Mouse (Mus musculus): ENCODE results near the gene Cyp2g1. TPM values are rescaled to one million over a fixed set of nuclear protein-coding genes. Genes with fewer than 3 reads are reported as not detected.
"Not testable (repeated sequence)": the region's sequence is repeated elsewhere in the genome, so short reads cannot be mapped to it uniquely, and the experiment has no call there.

Cyp2g1 gene
- under 1 TPM in 1 of 4 experiments, not detected in 3; 0.31 TPM for total RNA-seq (2022)

DNA sequence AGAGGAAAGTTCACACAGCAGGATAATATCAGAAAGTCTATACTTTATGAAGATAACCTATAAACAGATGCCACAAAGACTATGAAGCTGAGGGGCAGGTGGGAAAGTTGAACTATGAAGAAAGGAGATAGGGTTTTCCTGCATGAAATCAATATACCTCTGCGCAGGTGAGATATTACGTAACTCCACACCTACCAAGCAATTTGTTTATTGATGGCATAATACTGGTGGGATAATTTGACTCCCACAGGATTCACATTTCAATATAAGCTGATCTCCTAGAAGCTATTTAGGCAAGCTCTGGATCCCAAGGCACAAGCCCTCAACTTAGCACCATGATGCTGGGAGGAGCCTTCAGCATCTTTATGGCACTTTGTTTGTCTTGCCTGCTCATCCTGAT lies at the start of gene Cyp2g1:
Gene Cyp2g1, plus strand, starts transcription at position 301 of the 400 bp plus-strand sequence.
- no peak for DNase-seq

DNA sequence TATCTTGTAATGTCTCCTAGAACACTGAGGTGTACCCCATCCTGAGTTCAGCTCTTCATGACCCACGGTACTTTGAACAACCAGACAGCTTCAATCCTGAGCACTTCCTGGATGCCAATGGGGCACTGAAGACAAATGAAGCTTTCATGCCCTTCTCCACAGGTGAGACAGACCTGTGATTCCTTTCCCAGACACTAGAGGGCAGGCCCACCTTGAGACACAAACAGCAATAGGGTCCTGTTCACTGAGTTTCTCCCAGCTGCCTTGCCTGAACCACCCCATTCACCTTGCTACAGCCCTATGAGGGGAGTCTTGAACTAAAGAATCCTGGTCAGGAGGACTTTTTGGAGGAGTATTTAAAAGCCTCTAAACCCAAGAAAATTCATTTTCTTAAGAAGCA lies 41.6 kb upstream of the Cyp2g1 start:
- no peak for DNase-seq

DNA sequence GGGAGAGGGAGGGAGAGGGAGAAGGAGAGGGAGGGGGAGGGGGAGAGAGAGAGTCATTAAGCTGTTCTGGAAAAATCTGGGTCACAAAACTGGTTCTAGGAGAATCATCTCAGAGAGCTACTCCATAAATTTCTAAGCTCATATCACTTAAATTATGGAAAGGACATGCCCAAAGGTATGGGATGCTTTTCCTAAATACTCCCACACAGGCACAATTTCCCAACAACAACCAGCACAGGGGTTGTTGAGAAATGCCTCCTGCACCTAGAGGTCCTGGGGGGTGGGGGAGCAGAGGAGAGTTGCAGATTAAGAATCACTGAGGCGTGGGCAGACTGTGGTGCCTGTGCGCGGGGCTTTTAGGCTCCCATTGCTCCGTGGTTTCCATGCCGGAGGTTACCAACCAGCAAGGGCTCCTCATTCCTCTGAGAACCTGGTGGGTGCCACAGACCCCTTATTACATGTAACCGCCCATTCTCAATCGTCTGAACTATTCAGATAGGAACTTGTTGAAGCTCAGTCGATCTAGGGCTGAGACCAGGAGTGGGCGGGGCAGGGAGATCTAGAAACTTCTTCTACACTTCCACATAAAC lies 38.7 kb upstream of the Cyp2g1 start:
- DNase-seq = no peak

DNA sequence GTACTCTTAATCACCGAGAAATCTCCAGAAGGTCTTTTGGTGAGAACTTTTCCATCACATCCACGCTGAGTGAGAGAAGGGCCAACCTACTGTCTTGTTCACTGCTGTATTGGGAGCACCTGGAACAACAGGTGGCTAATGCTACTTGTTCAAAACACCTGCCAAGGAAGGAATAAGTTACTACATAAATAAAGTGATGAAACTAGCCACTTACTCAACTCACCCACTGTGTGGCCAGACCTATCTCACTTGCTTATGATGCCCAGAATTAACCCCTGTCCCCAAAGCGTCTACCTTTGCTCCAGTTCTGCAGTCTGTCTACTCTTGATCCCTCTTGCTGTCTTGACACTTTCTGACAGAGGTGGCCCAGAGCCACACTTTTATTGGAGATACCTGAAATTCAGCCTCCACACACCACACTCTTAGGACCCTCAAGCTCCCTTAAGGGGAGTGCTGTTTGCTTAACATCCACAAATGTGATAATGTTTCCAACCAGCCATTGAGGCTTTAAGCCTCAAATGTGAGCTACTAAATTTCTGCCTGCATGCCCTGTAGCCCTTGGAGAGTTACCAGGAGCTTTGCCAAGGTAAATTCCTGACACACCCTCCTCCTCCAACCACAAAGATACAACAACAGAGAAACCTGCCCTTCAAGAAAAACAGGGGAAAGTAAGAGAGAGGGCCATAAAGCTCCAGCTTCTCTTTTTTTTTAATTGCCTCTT lies 35.7 kb upstream of the Cyp2g1 start:
- no peak for DNase-seq

DNA sequence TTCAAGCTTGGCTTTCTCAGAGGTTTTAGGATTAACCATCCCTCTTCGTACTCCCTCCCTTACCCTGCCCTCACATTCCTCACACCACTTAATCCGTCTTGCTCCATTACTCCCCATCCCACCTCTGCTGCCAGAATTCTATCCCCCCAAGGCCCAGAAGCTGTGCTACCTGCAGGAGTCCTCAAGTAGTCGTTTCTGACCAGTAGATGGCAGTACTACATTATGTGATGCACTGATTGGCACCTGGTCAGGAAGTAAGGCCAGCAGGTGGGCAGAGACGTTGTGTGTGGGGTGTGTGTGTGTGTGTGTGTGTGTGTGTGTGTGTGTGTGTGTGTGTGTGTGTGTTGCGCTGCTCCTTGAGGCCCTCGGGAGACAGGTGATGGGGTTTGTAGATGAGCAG lies 32.8 kb upstream of the Cyp2g1 start:
- DNase-seq = no peak

DNA sequence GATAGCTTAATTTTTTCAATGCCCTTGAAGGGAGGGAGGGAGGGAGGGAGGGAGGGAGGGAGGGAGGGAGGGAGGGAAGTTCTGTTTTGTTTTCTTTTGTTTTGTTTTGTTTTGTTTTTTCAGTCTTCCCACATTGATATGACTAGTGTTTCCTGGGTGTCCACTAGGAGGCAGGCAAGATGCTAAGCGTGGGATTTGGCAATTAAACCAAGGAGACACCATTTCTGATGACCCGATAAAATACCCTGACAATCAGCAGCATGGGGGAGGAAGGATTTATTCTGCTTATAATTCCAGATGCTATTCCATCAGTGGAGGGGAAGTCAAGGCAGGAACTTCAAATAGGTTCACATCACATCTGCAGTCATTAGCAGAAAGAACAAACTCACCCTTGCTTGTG lies 30.9 kb upstream of the Cyp2g1 start:
- DNase-seq = no peak

DNA sequence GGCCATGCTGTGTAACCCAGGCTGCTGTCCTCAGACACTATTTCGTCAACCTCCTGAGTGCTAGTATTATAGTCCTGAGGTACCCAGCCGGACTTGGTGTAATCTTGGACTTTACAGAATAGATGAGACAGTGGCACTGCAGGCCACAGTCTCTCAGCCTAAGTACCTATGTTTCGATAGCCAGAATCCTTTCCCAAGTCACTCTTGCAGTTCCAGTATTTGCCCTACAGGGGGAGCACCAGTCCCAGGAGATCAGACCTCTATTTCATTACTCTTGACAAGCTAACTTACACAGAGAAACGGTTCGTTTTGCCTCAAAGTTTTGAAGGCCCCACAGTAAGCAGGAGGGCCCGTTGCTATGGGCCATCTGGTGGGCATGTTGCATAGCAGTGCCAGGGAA lies 30.2 kb upstream of the Cyp2g1 start:
- peak; percentile 49 for DNase-seq

DNA sequence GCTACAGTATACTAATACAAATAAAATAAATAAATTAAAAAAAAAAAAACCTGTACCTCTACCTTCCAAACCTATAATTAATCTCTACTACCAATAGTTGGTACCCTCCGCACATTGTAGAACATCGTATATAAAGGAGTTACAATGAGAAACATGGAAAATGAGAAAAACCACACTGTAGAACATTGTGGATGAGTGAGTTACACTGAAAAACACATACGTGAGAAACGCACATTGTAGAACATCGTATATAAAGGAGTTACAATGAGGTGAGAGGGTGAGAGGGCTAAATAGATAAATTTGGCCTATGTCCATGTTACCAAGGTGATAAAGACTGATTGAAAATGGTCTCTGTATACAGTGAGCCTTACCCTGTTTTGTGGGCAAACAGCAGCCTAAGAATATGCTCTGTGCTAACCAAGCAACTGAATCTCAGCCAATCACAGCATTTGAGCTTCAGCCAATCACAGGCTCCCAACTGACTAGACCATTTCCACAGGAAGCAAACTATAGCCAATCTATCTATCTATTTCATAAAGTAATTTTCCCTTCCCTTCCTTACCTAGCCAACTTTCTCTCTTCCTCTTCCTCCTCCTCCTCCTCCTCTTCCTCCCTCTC lies 28.8 kb upstream of the Cyp2g1 start:
- DNase-seq = no peak

DNA sequence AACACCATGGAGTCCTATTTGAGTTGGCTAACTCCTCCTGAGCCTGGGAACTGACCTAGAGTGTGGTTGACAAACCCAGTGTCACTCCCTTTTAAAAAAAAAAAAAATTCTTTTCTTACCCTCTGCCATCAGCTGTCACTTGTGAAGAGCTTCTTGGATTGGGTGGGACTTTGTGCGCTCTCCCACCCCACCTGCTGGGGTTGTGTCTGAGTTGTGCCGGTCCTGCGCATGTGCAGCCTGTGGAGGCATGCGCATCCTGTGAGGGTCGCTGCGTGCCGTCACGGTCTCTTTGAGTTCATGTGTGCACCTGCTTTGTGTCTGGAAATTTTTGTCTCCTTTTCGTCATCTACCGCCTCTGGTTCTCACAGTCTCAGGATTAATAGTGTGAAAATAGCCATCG lies 28.2 kb upstream of the Cyp2g1 start:
- no peak for DNase-seq

DNA sequence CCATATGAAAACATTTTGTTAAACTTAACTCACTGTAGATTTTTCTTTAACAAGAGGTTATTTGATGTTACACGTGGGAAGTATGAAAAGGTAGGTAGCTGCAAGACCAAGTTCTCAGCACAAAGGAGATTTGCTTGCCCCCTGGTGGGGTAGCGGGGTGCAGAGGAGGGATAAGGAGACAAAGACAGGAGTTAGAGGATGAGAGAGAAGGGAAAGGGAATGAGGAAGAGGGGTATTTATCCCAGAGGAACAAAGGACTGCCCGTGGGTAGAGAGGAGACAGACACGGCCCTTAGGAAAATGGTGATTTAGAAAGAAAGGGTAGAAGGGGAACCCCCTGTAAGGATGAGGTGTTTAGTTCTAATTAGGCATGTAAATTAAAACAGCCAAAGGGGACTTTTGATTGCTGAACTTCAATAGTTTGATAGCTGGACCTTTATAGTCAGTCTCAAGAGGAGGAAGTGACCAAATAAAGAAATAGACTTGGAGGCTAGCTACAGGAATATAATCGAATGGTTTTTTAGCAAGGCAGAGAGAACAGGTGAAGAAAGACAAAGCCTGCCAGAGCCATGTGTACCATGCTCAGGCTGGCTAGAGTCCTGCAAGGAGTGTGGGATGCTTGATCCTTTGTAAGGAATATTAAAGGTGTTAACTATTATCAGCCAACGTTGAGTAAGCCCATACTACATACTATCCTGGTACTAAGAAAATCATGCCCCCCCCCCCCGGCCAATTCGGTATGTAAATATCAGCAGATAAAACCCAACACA lies 27.5 kb upstream of the Cyp2g1 start:
- DNase-seq = no peak

DNA sequence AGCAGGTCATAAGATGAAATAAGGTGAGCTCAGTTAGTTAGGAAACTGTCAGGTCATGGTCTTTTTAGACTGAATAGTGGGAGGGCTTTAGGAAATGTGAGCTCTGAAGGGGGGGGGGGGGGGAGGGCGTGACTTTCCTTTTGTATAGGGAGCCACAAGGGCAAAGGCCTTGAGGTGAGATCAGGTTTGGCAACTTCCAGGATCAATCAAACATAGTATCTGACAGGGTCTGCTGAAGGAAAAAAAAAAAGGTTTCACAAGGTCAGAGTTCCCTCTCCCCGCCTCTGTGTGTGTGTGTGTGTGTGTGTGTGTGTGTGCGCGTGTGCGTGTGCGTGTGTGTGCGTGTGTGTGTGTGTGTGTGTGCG lies 26.9 kb upstream of the Cyp2g1 start:
- no peak for DNase-seq

DNA sequence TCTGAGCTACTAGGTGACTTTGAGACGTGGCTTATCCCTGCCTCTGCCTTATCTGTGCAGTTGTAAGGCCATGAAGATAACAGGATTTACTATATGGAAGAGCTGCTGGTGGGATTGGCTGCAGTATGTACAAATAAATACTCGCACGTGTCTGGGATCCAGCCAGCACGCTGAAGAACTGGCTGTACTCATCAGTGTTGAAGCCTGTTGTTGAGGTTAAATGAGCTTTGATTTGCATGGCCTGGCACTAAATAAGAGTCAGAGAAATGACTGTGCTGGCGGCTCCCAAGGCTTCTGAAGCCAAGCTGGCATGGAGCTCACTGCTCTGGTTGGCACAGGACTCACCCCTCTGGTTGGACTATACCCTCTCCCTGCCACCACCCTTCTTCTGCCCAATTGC lies 25.5 kb upstream of the Cyp2g1 start:
- DNase-seq = peak; percentile 69

DNA sequence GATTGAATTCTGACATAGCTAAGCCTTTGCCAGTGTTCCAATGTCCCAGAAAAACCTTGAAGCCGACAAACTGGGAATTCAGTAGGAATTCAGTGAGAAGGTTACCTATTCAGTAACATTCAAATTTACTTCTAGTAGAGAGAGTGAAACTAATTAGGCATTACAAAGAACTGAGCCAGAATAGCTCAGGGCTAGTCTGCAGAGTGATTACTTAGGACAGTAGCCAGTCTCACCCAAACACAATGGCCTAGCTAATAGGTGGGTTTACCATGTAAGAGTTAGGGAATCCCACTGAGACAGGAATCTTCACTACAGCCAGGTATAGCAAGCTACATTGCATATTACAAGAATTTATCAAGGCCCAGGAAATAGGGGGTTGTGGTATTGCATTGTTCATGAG lies 22.7 kb upstream of the Cyp2g1 start:
- DNase-seq = not testable (repeated sequence)

DNA sequence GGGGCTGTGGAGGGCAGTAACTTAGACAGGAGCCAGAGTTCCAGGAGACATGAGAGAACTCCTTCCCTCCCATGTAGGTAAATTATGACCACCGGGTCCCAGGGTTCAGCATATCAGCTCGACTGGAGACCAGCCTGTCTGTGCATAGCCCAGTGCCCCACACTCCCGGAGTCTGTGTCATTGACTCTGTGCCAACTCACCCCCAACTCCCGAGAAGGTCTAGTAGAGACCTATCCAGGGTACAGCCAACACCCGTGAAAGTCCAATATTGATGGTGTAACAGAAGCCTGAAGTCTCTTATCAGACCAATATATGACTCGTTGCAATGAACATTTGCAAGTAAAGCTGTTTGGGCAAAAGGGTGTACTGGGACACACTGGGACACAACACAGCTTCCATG lies 18.7 kb upstream of the Cyp2g1 start:
- DNase-seq = no peak

DNA sequence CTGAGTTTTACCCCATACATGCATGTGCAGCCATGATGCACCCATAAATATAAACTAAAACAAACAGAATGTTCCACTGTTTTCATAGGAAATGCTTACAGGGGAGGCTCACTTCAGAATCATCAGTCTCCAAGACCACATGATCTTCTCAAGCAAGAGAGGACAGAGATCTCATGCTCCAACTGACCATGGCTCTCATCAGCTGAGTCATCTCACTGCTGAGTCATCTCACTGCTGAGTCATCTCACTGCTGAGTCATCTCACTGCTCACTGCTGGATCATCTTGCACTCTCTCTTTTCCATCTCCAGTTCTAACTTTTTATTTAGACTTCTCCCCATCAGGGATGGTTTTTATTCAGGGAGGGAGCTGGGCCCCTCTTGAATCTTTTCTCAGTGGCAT lies 8.6 kb upstream of the Cyp2g1 start:
- DNase-seq = peak; percentile 18

DNA sequence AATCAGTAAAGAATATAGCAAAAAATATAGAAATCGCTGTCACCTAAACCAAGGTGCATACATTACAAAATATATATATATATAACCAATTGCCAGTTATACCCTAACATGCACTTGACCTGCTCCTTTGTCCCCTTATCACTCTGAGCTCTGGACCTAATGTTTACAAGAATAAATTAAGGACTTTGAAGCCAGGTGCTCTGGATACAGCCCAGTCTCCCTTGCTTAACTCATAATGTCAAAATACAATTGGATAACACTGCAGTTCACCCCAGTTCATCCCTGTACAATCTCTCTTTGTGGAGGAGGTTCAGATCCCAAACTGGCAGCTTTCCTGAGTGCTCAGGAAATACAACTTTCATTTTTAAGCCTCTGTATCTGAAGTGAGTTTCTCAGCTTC lies 7.7 kb upstream of the Cyp2g1 start:
- DNase-seq = no peak

DNA sequence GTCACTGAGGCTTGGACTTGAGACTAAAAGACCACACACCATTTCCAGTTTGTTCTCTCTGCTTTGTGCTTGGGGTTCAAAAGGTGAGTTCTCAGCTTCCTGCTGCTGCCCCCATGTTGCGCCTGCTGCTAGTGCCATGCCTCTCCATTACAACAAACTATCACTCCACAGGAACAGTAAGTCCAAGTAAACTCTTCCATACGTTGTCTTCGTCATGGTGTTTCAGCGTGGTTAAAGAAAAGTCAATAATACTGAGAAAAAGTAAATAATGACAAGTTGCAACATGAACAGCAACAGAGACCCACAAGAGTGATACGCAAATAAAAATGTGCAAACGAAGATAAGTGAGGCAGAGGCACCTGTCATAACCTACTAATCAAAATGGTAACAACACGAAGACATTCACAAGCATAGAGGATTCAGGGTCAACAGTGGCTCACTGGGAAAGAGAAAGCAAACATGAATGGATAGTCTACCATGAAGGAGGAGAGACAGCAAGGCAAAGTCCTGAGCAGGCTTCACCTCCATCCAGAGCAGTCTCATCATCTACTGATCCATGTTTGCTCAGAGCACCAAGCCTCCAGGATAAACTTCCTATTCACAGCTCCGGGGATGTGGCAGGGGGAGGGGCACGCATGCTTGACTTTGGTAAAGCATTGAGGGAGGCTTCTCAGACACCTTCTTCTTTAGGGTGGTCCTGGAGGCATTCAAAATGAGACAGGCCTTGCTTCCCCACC lies 23.0 kb downstream of the Cyp2g1 start:
- DNase-seq = not testable (repeated sequence)

DNA sequence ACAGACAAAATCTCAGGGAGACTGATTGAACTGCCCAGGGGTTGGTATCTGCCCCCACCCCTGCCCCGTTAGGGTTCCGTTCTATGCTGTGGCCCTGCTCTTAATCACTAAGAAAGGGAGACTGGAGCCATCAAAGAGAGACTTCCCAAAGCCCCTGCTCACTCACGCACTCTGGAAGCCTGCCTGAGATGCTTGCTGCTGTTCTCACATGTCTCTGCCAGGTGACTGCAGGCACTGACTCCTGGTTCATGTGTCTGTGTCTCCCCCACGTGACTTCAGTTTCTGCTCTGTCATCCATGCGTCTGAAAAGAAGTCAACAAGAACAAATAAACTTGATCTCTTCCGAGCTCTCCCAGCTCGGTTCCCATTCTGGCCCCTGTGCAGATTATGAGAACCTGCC lies 24.0 kb downstream of the Cyp2g1 start:
- DNase-seq = not testable (repeated sequence)

DNA sequence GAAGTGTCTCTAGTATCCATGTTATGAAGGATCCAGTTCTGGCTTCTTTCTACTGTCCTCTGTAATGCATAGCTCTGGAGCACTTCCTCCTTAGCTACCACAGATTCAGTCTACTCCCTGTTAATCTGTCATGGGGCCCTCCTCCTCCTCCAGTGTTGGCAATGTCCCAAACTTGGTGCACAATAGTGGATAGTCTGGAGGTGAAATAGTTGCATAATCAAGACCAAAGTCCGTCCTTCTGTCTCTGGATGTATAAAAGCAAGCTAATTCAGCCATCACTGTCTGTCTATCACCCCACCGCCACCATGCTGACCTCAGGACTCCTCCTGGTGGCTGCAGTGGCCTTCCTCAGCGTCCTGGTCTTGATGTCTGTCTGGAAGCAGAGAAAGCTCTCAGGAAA lies 26.4 kb downstream of the Cyp2g1 start, which contains the start of gene Cyp2a5:
Gene Cyp2a5, plus strand, starts transcription at position 247 of the 400 bp plus-strand sequence.
- DNase-seq = not testable (repeated sequence)

DNA sequence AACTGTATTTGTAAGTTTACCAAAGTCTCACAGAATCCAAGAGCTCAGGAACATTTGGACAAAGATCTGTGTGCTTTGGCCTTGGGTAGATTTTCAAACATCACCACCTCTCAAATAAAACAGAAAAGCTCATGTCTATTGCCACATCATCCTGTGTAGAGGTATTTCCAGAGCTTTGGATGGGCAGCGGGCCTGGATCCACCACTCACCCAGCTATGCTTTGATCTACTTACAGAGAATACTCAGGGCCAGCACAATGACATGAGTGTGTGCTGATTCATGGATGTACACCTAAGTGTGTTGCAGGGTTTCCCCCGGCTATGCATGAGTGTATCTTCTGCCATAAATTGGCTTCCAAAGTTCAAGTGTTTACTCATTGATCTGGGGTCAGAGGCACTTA lies 34.7 kb downstream of the Cyp2g1 start:
- not testable (repeated sequence) for DNase-seq

DNA sequence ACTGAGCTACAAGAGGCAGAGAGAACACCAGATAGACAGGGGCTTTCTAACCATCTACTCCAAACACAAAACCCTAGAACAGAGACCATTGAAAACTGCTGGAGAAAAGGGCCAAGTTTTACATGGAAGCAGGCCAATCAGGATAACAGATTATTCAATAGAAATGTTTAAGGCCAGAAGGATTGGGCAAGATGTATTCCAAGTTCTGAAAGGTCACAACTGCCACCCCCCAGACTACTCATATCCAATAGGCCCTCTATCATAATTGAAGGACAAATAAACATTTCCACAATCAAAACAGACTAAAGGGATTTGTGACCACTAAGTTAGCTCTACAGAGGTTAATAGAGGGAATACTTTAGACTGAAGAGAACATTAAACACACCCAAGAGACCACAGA lies 41.4 kb downstream of the Cyp2g1 start:
- peak; percentile 23 for DNase-seq
